Mouse (Mus musculus) brain, embryonic 14.5 days (tissue): ENCODE results near the gene Memo1.

Experiments
- CTCF ChIP-seq: fragments of 200-500 bp; IDR thresholded peaks from 2 replicates; pipeline ENCODE4 v1.5.1; 2012; ENCODE audit warnings: inconsistent platforms, mild to moderate bottlenecking, moderate library complexity, borderline replicate concordance; ENCODE audit not compliant: insufficient read depth, insufficient read length; ENCODE audit errors: extremely low read depth
- POLR2A ChIP-seq: fragments of 200-500 bp; IDR thresholded peaks from 2 replicates; pipeline ENCODE4 v1.6.1; 2012; ENCODE audit warnings: mild to moderate bottlenecking, inconsistent platforms, borderline replicate concordance; ENCODE audit not compliant: poor library complexity, insufficient read depth, insufficient read length, severe bottlenecking; ENCODE audit errors: extremely low read depth

DNA sequence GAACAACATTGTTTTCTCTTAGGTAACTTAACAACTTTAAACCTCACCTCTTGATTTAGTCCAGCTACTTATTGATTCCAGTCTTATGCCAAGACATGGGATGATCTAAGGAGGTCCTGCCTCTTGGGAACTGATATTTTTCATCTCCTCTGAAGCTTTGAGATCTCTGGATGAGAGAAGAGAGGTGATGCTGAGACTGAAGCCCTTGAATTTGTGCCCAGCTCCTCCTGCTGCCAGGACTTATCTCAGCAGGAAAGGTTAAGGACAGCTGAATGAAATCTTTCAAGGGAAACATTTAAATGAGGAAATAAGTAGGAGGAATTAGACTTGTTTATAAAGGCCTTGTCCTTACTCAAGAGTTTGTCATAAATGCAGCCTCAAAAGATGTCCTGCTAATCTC lies 121.6 kb downstream of the Memo1 start:
- TF ChIP-seq CTCF (no peak), POLR2A (no peak)
